Mouse (Mus musculus) midbrain, embryonic 15.5 days (tissue): ENCODE measurements at regions not wholly inside any gene's neighbourhood (a gene's known extent, or its start where the extent isn't known, plus 50 kb on each side); places are given as distances from the start of the nearest gene placed in this dataset.

Experiments
- ATAC-seq: fragments of 200-750 bp; cut with Nextera tagmentation; replicated peaks from 2 replicates; pipeline ENCODE4 v1.8.0; 2017; ENCODE audit warnings: moderate TSS enrichment
- H3K27ac ChIP-seq: fragments of 300-500 bp; sonication (generic); 2 replicates; pipeline ENCODE4 v1.5.1; 2015; ENCODE audit warnings: mild to moderate bottlenecking, inconsistent platforms
- H3K27me3 ChIP-seq: fragments of 300-500 bp; sonication (generic); replicated peaks from 2 replicates; pipeline ENCODE4 v1.6.1; 2015; ENCODE audit warnings: inconsistent platforms
- H3K36me3 ChIP-seq: fragments of 300-500 bp; sonication (generic); replicated peaks from 2 replicates; pipeline ENCODE4 v1.6.1; 2015; ENCODE audit warnings: inconsistent platforms
- H3K4me1 ChIP-seq: fragments of 300-500 bp; sonication (generic); 2 replicates; pipeline ENCODE4 v1.6.1; 2015; ENCODE audit warnings: inconsistent platforms
- H3K4me2 ChIP-seq: fragments of 300-500 bp; sonication (generic); 2 replicates; pipeline ENCODE4 v1.6.1; 2015; ENCODE audit warnings: inconsistent platforms, mild to moderate bottlenecking, moderate library complexity
- H3K4me3 ChIP-seq: fragments of 300-500 bp; sonication (generic); 2 replicates; pipeline ENCODE4 v1.5.1; 2015; ENCODE audit warnings: mild to moderate bottlenecking, inconsistent platforms
- H3K9ac ChIP-seq: fragments of 300-500 bp; sonication (generic); 2 replicates; pipeline ENCODE4 v1.6.1; 2015; ENCODE audit warnings: mild to moderate bottlenecking, inconsistent platforms
- H3K9me3 ChIP-seq: fragments of 300-500 bp; sonication (generic); 2 replicates; pipeline ENCODE4 v1.6.1; 2016; ENCODE audit warnings: inconsistent platforms
- WGBS: fragments of 180-500 bp; shearing (Covaris S2); methylation state at CpG from one replicate; pipeline ENCODE4 v1.1.7; 2015; ENCODE audit warnings: mixed read lengths; 5-methylcytosine and 5-hydroxymethylcytosine counted together

- Histone ChIP-seq H3K27me3 (no peaks in the 10 kb centered on the region), H3K4me3 (no peak overlapping the region), H3K4me2 (no peak overlapping the region), H3K36me3 (no peaks in the 10 kb centered on the region), H3K9me3 (no peaks in the 10 kb centered on the region), H3K4me1 (no peaks in the 10 kb centered on the region), H3K27ac (no peak overlapping the region), H3K9ac (no peak overlapping the region)
- 49% methylated on average over 7 of the region's 7 CpGs for WGBS
- no peak for ATAC-seq
Observed at GRCm38 (mm10) chr4:23832385-23833164, 663.7 kb upstream of the Mms22l start.

- no peaks in the 10 kb centered on the region for H3K27me3 ChIP-seq
- no peaks in the 10 kb centered on the region for H3K9me3 ChIP-seq
- no peak overlapping the region for H3K4me3 ChIP-seq
- H3K4me1 ChIP-seq: no peaks in the 10 kb centered on the region
- no peak overlapping the region for H3K9ac ChIP-seq
- H3K27ac ChIP-seq: no peak overlapping the region
- H3K36me3 ChIP-seq: no peaks in the 10 kb centered on the region
- H3K4me2 ChIP-seq: no peak overlapping the region
- 0 out of 2 replicates have a peak, but pooled peaks have one; percentile 80 for ATAC-seq
- 38% methylated on average over 4 of the region's 4 CpGs for WGBS
Observed at GRCm38 (mm10) chr4:23843609-23844287, 652.5 kb upstream of the Mms22l start.

- Histone ChIP-seq H3K36me3 (no peaks in the 10 kb centered on the region), H3K9me3 (no peaks in the 10 kb centered on the region), H3K27ac (no peak overlapping the region), H3K4me2 (no peak overlapping the region), H3K4me1 (no peaks in the 10 kb centered on the region), H3K9ac (no peak overlapping the region), H3K27me3 (no peaks in the 10 kb centered on the region), H3K4me3 (no peak overlapping the region)
- 62% methylated on average over 2 of the region's 2 CpGs for WGBS
- ATAC-seq: peak; percentile 39; the same call in 1 of the 2 replicates
Observed at GRCm38 (mm10) chr4:23844288-23844971, 651.8 kb upstream of the Mms22l start.

- WGBS: 55% methylated on average over 5 of the region's 5 CpGs
Observed at GRCm38 (mm10) chr4:23845263-23845662, 651.0 kb upstream of the Mms22l start.

GRCm38 (mm10) chr4:23850640-23851039, 645.6 kb upstream of the Mms22l start:
- no peaks in the 10 kb centered on the region for H3K4me1 ChIP-seq
- H3K27me3 ChIP-seq: no peaks in the 10 kb centered on the region
- H3K27ac ChIP-seq: no peak overlapping the region
- no peak overlapping the region for H3K4me2 ChIP-seq
- no peak for ATAC-seq
- H3K36me3 ChIP-seq: no peaks in the 10 kb centered on the region
- no peak overlapping the region for H3K4me3 ChIP-seq
- WGBS: 91% methylated on average over 2 of the region's 2 CpGs
- H3K9me3 ChIP-seq: no peaks in the 10 kb centered on the region
- no peak overlapping the region for H3K9ac ChIP-seq

More at GRCm38 (mm10) chr4:23845263-23845662, 651.0 kb upstream of the Mms22l start:
- Histone ChIP-seq H3K27me3 (no peaks in the 10 kb centered on the region), H3K9ac (no peak overlapping the region), H3K36me3 (no peaks in the 10 kb centered on the region), H3K4me2 (no peak overlapping the region), H3K4me3 (no peak overlapping the region), H3K4me1 (no peaks in the 10 kb centered on the region), H3K27ac (no peak overlapping the region), H3K9me3 (no peaks in the 10 kb centered on the region)
- peak; percentile 58; the same call in 1 of the 2 replicates for ATAC-seq

GRCm38 (mm10) chr4:23862437-23862836, 633.8 kb upstream of the Mms22l start:
- Histone ChIP-seq H3K4me2 (no peak overlapping the region), H3K4me1 (no peaks in the 10 kb centered on the region), H3K36me3 (no peaks in the 10 kb centered on the region), H3K27me3 (no peaks in the 10 kb centered on the region), H3K4me3 (no peak overlapping the region), H3K9me3 (no peaks in the 10 kb centered on the region), H3K27ac (no peak overlapping the region), H3K9ac (no peak overlapping the region)
- ATAC-seq: no peak
- WGBS: 78% methylated on average over 3 of the region's 3 CpGs

- H3K9me3 ChIP-seq: no peaks in the 10 kb centered on the region
- no peak overlapping the region for H3K4me2 ChIP-seq
- H3K36me3 ChIP-seq: no peaks in the 10 kb centered on the region
- H3K4me3 ChIP-seq: no peak overlapping the region
- 83% methylated on average over 7 of the region's 7 CpGs for WGBS
- H3K27ac ChIP-seq: no peak overlapping the region
- no peak for ATAC-seq
- H3K4me1 ChIP-seq: no peaks in the 10 kb centered on the region
- H3K9ac ChIP-seq: no peak overlapping the region
- H3K27me3 ChIP-seq: no peaks in the 10 kb centered on the region
Observed at GRCm38 (mm10) chr4:23880007-23880406, 616.2 kb upstream of the Mms22l start.

- ATAC-seq: peak; percentile 97
- Histone ChIP-seq H3K36me3 (no peaks in the 10 kb centered on the region), H3K9me3 (no peaks in the 10 kb centered on the region), H3K4me3 (no peak overlapping the region), H3K27me3 (no peaks in the 10 kb centered on the region), H3K4me2 (no peak overlapping the region), H3K4me1 (no peaks in the 10 kb centered on the region), H3K9ac (no peak overlapping the region), H3K27ac (no peak overlapping the region)
- 9% methylated on average over 4 of the region's 4 CpGs for WGBS
Observed at GRCm38 (mm10) chr4:23913396-23913795, 582.9 kb upstream of the Mms22l start.

GRCm38 (mm10) chr4:23913822-23914221, 582.4 kb upstream of the Mms22l start:
- Histone ChIP-seq H3K4me2 (no peak overlapping the region), H3K9ac (no peak overlapping the region), H3K36me3 (no peaks in the 10 kb centered on the region), H3K4me1 (no peaks in the 10 kb centered on the region), H3K27me3 (no peaks in the 10 kb centered on the region), H3K9me3 (no peaks in the 10 kb centered on the region), H3K27ac (no peak overlapping the region), H3K4me3 (no peak overlapping the region)
- 65% methylated on average over 4 of the region's 4 CpGs for WGBS
- peak; percentile 72 for ATAC-seq

- Histone ChIP-seq H3K27me3 (no peaks in the 10 kb centered on the region), H3K4me1 (no peaks in the 10 kb centered on the region), H3K4me3 (no peak overlapping the region), H3K9ac (no peak overlapping the region), H3K9me3 (no peaks in the 10 kb centered on the region), H3K36me3 (no peaks in the 10 kb centered on the region), H3K4me2 (no peak overlapping the region), H3K27ac (no peak overlapping the region)
- WGBS: 56% methylated on average over 7 of the region's 7 CpGs
- no peak for ATAC-seq
Observed at GRCm38 (mm10) chr4:23914423-23914822, 581.8 kb upstream of the Mms22l start.

GRCm38 (mm10) chr4:23921520-23921919, 574.7 kb upstream of the Mms22l start:
- Histone ChIP-seq H3K4me2 (no peak overlapping the region), H3K9me3 (no peaks in the 10 kb centered on the region), H3K4me3 (no peak overlapping the region), H3K4me1 (no peaks in the 10 kb centered on the region), H3K36me3 (no peaks in the 10 kb centered on the region), H3K9ac (no peak overlapping the region), H3K27ac (no peak overlapping the region), H3K27me3 (no peaks in the 10 kb centered on the region)
- no peak for ATAC-seq
- 90% methylated on average over 3 of the region's 3 CpGs for WGBS

- no peak overlapping the region for H3K9ac ChIP-seq
- no peak overlapping the region for H3K4me2 ChIP-seq
- ATAC-seq: no peak
- no peaks in the 10 kb centered on the region for H3K36me3 ChIP-seq
- no peak overlapping the region for H3K4me3 ChIP-seq
- 94% methylated on average over 2 of the region's 2 CpGs for WGBS
- no peaks in the 10 kb centered on the region for H3K4me1 ChIP-seq
- no peaks in the 10 kb centered on the region for H3K27me3 ChIP-seq
- H3K27ac ChIP-seq: no peak overlapping the region
- H3K9me3 ChIP-seq: no peaks in the 10 kb centered on the region
Observed at GRCm38 (mm10) chr4:23954140-23954539, 542.1 kb upstream of the Mms22l start.
